Mouse (Mus musculus) heart, embryonic 11.5 days (tissue): ENCODE measurements around the gene Irf2bp2. TPM values are rescaled to one million over a fixed set of nuclear protein-coding genes. Genes with fewer than 3 reads are reported as not detected.
A peak's percentile ranks its signal among the peaks of the same experiment; 100 is the strongest.
"Not testable (repeated sequence)": the region's sequence is repeated elsewhere in the genome, so short reads cannot be mapped to it uniquely, and the experiment has no call there.

Experiments
- ATAC-seq: fragments of 200-750 bp; cut with Nextera tagmentation; replicated peaks from 2 replicates; pipeline ENCODE4 v1.8.0; 2017; ENCODE audit warnings: moderate library complexity; ENCODE audit not compliant: insufficient number of reproducible peaks, low FRiP score, low TSS enrichment
- H3K27ac ChIP-seq: fragments of 300-500 bp; sonication (generic); 2 replicates; pipeline ENCODE4 v1.5.1; 2014; ENCODE audit warnings: mild to moderate bottlenecking, low read depth, low read length
- H3K27me3 ChIP-seq: fragments of 300-500 bp; sonication (generic); 2 replicates; pipeline ENCODE4 v1.6.1; 2014; ENCODE audit warnings: mild to moderate bottlenecking, low read length, mixed read lengths; ENCODE audit not compliant: control insufficient read depth, insufficient read depth
- H3K36me3 ChIP-seq: fragments of 300-500 bp; sonication (generic); 2 replicates; pipeline ENCODE4 v1.6.1; 2014; ENCODE audit warnings: mild to moderate bottlenecking, low read length, moderate library complexity, mixed read lengths; ENCODE audit not compliant: control insufficient read depth, insufficient read depth
- H3K4me1 ChIP-seq: fragments of 300-500 bp; sonication (generic); 2 replicates; pipeline ENCODE4 v1.6.1; 2014; ENCODE audit warnings: low read length; ENCODE audit not compliant: control insufficient read depth, insufficient read depth
- H3K4me2 ChIP-seq: fragments of 300-500 bp; sonication (generic); 2 replicates; pipeline ENCODE4 v1.6.1; 2014; ENCODE audit warnings: mild to moderate bottlenecking, moderate library complexity
- H3K4me3 ChIP-seq: fragments of 300-500 bp; sonication (generic); 2 replicates; pipeline ENCODE4 v1.5.1; 2014; ENCODE audit warnings: low read depth, low read length
- H3K9ac ChIP-seq: fragments of 300-500 bp; sonication (generic); 2 replicates; pipeline ENCODE4 v1.6.1; 2014; ENCODE audit warnings: mild to moderate bottlenecking, low read depth, low read length, moderate library complexity
- H3K9me3 ChIP-seq: fragments of 300-500 bp; sonication (generic); replicated peaks from 2 replicates; pipeline ENCODE4 v1.6.1; 2016; ENCODE audit warnings: low read length; ENCODE audit not compliant: control insufficient read depth
- WGBS: fragments of 180-500 bp; shearing (Covaris S2); extraction: QIAGEN DNeasy Blood & Tissue Kit; methylation state at CpG from one replicate; pipeline ENCODE4 v1.1.7; 2014; ENCODE audit not compliant: insufficient replicate concordance; 5-methylcytosine and 5-hydroxymethylcytosine counted together
- polyA plus RNA-seq: library from polyadenylated mRNA; unstranded; fragments of >200 nt; fragmentation: Nextera tagmentation; extraction: Ambion mirVana; gene quantifications from 2 replicates; pipeline ENCODE4 v1.2.1, GENCODE M21; 2014

Gene Irf2bp2
- polyA plus RNA-seq, 1 experiment from 2014 or later: 6.5 TPM

GRCm38 (mm10) chr8:126612739-126613138 is 19.0 kb upstream of the Irf2bp2 start:
- Histone ChIP-seq H3K4me2 (no peak overlapping the region), H3K9me3 (no peaks in the 10 kb centered on the region), H3K9ac (no peak overlapping the region), H3K27me3 (no peaks in the 10 kb centered on the region), H3K36me3 (no peaks in the 10 kb centered on the region), H3K4me1 (peaks cover 14% of the 10 kb centered on the region), H3K27ac (no peak overlapping the region), H3K4me3 (no peak overlapping the region)
- WGBS: 68% methylated on average over 3 of the region's 3 CpGs
- ATAC-seq: no peak

GRCm38 (mm10) chr8:126610713-126611112 is 16.9 kb upstream of the Irf2bp2 start:
- ATAC-seq: no peak
- Histone ChIP-seq H3K4me1 (peaks cover 13% of the 10 kb centered on the region), H3K27me3 (no peaks in the 10 kb centered on the region), H3K4me3 (no peak overlapping the region), H3K9ac (no peak overlapping the region), H3K27ac (no peak overlapping the region), H3K4me2 (no peak overlapping the region), H3K36me3 (no peaks in the 10 kb centered on the region), H3K9me3 (no peaks in the 10 kb centered on the region)
- 4% methylated on average over 3 of the region's 3 CpGs for WGBS

- Histone ChIP-seq H3K27me3 (no peaks in the 10 kb centered on the region), H3K4me1 (peaks cover 5% of the 10 kb centered on the region), H3K9me3 (no peaks in the 10 kb centered on the region), H3K27ac (no peak overlapping the region), H3K4me3 (no peak overlapping the region), H3K4me2 (no peak overlapping the region), H3K9ac (no peak overlapping the region), H3K36me3 (no peaks in the 10 kb centered on the region)
- 78% methylated on average over 11 of the region's 11 CpGs for WGBS
- ATAC-seq: no peak
Measured at GRCm38 (mm10) chr8:126609556-126610263, 15.9 kb upstream of the Irf2bp2 start.

- H3K9ac ChIP-seq: peak overlapping the region; percentile 49; the same call in 1 of the 2 replicates
- H3K4me2 ChIP-seq: no peak overlapping the region
- H3K27ac ChIP-seq: peak overlapping the region; percentile 85
- ATAC-seq: no peak
- no peaks in the 10 kb centered on the region for H3K36me3 ChIP-seq
- H3K27me3 ChIP-seq: no peaks in the 10 kb centered on the region
- H3K4me3 ChIP-seq: no peak overlapping the region
- no peaks in the 10 kb centered on the region for H3K9me3 ChIP-seq
- H3K4me1 ChIP-seq: peaks cover 28% of the 10 kb centered on the region
- 37% methylated on average over 8 of the region's 8 CpGs for WGBS
Measured at GRCm38 (mm10) chr8:126603241-126603947, 9.6 kb upstream of the Irf2bp2 start.

GRCm38 (mm10) chr8:126602641-126603040 is 8.9 kb upstream of the Irf2bp2 start:
- ATAC-seq: no peak
- H3K4me1 ChIP-seq: peaks cover 35% of the 10 kb centered on the region
- 69% methylated on average over 8 of the region's 8 CpGs for WGBS
- no peak overlapping the region for H3K4me2 ChIP-seq
- H3K27ac ChIP-seq: peak overlapping the region; percentile 85
- no peak overlapping the region for H3K4me3 ChIP-seq
- no peak overlapping the region for H3K9ac ChIP-seq
- H3K9me3 ChIP-seq: no peaks in the 10 kb centered on the region
- no peaks in the 10 kb centered on the region for H3K27me3 ChIP-seq
- no peaks in the 10 kb centered on the region for H3K36me3 ChIP-seq

GRCm38 (mm10) chr8:126601325-126601724 is 7.5 kb upstream of the Irf2bp2 start:
- Histone ChIP-seq H3K4me3 (no peak overlapping the region), H3K27ac (no peak overlapping the region), H3K4me2 (no peak overlapping the region), H3K4me1 (peaks cover 46% of the 10 kb centered on the region), H3K36me3 (no peaks in the 10 kb centered on the region), H3K9me3 (no peaks in the 10 kb centered on the region), H3K9ac (no peak overlapping the region), H3K27me3 (no peaks in the 10 kb centered on the region)
- 31% methylated on average over 5 of the region's 5 CpGs for WGBS
- no peak for ATAC-seq

GRCm38 (mm10) chr8:126600816-126601243 is 7.0 kb upstream of the Irf2bp2 start:
- H3K27me3 ChIP-seq: no peaks in the 10 kb centered on the region
- no peak for ATAC-seq
- H3K36me3 ChIP-seq: no peaks in the 10 kb centered on the region
- 6% methylated on average over 7 of the region's 7 CpGs for WGBS
- H3K4me1 ChIP-seq: peaks cover 46% of the 10 kb centered on the region
- H3K9ac ChIP-seq: no peak overlapping the region
- H3K9me3 ChIP-seq: no peaks in the 10 kb centered on the region
- no peak overlapping the region for H3K27ac ChIP-seq
- H3K4me3 ChIP-seq: no peak overlapping the region
- no peak overlapping the region; the same call in 1 of the 2 replicates for H3K4me2 ChIP-seq

- not testable (repeated sequence) for H3K9ac ChIP-seq, H3K36me3 ChIP-seq, ATAC-seq, H3K27me3 ChIP-seq, H3K27ac ChIP-seq, H3K9me3 ChIP-seq, H3K4me2 ChIP-seq, H3K4me3 ChIP-seq
- H3K4me1 ChIP-seq: peaks cover 48% of the 10 kb centered on the region
- 85% methylated on average over 5 of the region's 6 CpGs for WGBS
Measured at GRCm38 (mm10) chr8:126600388-126600787, 6.6 kb upstream of the Irf2bp2 start.
